Mouse (Mus musculus): Measurements from ENCODE around the gene Mettl21c.

DNA sequence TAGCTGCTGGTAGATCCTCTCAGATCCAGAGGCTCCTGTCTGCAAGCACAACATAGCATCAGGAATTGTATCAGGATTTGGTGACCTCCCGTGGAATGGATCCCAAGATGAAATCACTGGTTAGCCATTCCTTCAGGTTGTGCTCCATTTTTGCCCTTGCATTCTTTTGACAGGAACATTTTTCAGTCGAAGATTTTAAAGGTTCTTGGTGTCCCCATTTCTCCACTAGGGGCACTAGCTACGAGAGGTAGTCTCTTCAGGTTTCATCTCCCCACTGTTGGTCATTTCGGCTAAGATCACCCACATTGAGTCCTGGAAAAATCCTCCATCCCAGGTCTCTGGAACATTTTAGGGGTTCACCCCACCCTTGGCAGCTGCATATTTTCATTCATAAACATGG, 53.1 kb downstream of the Mettl21c start:
- TF ChIP-seq POLR2A (IDR thresholded peaks at IDR 0.05; ENCODE audit: borderline replicate concordance, control insufficient read depth, low read depth, low read length): no peak
- TF ChIP-seq CTCF (IDR thresholded peaks at IDR 0.05; ENCODE audit: control insufficient read depth, insufficient read depth, low read length): no peak
